Mouse (Mus musculus) myocyte (in vitro differentiated cells): ENCODE data around the gene Ttc28.

Experiments used
- MAX ChIP-seq: IDR thresholded peaks from one replicate; pipeline ENCODE4 v1.6.1; 2011; ENCODE audit warnings: low read depth, mild to moderate bottlenecking, control low read depth
- MYOD1 ChIP-seq, 3 experiments: IDR thresholded peaks; one replicate each; pipeline ENCODE4 v1.6.1; 2011; ENCODE audit warnings: control low read depth in 2 of 3, low read depth in 2 of 3, mild to moderate bottlenecking in 2 of 3, moderate library complexity in 1 of 3; ENCODE audit not compliant: insufficient read length in 2 of 3, control insufficient read depth in 1 of 3
- POLR2A ChIP-seq: IDR thresholded peaks from one replicate; pipeline ENCODE4 v1.6.1; 2011; ENCODE audit warnings: low read depth, mild to moderate bottlenecking, control low read depth, moderate library complexity; ENCODE audit not compliant: insufficient read length
- POLR2AphosphoS2 ChIP-seq: IDR thresholded peaks from one replicate; pipeline ENCODE4 v1.6.1; 2011; ENCODE audit warnings: low read depth, control low read depth; ENCODE audit not compliant: insufficient read length
- REST ChIP-seq: IDR thresholded peaks from one replicate; pipeline ENCODE4 v1.6.1; 2011; ENCODE audit warnings: mild to moderate bottlenecking, control low read depth, moderate library complexity; ENCODE audit not compliant: insufficient read depth, insufficient read length
- SRF ChIP-seq: IDR thresholded peaks from one replicate; pipeline ENCODE4 v1.6.1; 2011; ENCODE audit warnings: low read depth; ENCODE audit not compliant: control insufficient read depth, insufficient read length
- TCF12 ChIP-seq: IDR thresholded peaks from one replicate; pipeline ENCODE4 v1.6.1; 2011; ENCODE audit warnings: mild to moderate bottlenecking, control low read depth; ENCODE audit not compliant: poor library complexity, insufficient read depth, severe bottlenecking
- TCF3 ChIP-seq: IDR thresholded peaks from one replicate; pipeline ENCODE4 v1.6.1; 2011; ENCODE audit warnings: low read depth, control low read depth; ENCODE audit not compliant: insufficient read length
- USF1 ChIP-seq: IDR thresholded peaks from one replicate; pipeline ENCODE4 v1.6.1; 2011; ENCODE audit warnings: low read depth, mild to moderate bottlenecking, control low read depth, moderate library complexity

- TF ChIP-seq POLR2A (no peak), USF1 (no peak), TCF12 (no peak), MYOD1 (IDR thresholded peaks at IDR 0.05; ENCODE audit: control insufficient read depth in 1 of 3, insufficient read length in 2 of 3, low read depth in 2 of 3) (no peak), MAX (no peak), SRF (no peak), POLR2AphosphoS2 (no peak), TCF3 (no peak), REST (no peak)
These were observed 248.2 kb downstream of the Ttc28 start for GRCm38 (mm10) chr5:111127786-111128185.
